Mouse (Mus musculus): ENCODE data around the gene Stox1. TPM values are rescaled to one million over a fixed set of nuclear protein-coding genes. Genes with fewer than 3 reads are reported as not detected.

Gene Stox1
- 2.3 TPM for polyA plus RNA-seq (2017; shearing (Covaris generic))

DNA sequence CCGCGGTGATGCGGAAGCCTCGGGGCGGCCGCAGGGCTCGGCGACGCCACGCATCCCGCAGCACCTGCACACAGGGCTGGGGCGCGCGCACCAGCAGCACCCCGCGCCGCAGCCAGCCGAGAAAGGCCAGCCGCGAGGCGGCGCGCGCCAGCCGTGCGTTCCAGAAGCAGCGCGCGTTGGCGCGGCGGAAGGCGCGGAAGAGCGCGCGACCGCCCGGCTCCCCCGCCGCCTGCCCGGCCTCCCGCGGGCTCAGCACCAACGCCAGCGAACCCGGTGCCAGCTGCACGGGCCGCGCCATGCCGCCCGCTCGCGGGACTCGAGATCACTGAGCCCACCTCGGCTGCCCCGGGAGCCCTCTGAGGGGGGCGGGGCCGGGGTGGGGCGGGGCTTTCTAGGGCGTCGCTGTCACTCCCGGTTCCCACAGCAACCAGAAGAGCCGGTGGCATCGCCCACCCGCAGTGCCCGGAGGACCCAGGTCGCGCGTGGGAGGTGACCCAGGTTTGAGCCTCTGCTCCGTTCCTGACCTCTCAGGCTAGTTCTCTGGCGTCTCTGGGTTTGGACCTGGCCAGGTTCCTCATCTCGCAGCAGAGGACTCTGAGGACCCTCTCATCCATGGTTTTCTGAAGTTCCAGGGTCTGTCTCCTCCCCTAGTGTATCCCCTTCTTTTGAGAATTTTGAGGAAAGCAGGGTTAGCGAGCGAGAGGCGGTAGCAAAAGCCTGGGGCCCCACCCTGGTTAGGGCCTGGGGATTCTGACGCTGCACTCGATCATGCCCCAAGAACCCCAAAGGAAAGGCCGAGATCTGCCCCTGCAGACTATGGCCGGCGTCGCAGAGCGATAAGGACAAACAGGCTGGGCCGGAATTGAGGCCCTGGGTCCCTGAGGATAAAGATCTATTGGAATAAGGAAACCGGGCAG, at the start of gene Stox1:
Stox1 (minus strand) TSS at position 358 of the 917 bp plus-strand sequence.

DNA sequence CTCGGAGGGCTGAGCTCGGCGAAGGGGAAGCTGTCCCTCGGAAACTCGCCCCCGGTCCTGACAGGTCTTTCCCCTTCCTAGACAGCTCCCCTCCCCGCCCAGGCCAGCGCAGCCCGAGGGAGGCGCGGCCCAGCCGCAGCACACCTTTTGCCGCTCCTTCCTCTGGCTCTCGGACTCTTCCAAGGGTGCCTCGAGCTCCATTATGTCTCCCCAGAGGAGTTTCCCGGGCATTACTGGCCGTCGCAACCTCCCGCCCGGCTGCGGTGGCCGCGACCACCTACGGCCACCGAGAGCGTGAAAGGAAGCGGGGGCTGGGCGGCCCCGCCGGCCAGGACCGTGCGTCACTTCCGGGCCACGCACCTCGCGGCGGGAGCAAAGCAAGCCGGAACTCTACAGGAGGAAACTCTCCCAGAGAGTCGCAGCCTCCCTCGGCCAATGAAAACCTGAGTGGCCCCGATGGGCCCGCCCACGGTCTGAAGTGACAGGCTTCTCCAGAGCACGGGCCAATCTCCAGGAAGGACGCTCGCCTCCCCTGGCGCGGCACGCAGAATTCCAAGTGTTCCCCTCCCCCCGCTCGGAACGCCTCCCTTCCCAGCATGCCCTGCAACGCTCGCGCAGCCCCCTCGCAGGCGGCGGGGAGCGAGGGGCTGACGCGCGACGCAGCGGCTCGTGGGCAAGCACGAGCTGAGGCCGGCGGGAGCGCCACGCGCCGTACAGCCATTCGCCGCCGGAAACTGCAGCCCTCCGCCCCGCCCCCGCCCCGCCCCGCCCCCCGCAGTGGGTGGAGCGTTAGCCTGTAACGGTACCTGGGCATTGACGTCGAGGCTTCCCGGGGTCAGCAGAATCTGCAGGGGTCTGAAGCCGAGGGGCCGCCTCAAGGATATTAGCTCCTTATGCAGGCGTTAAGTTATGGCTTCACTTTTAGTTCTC, 74.8 kb downstream of the Stox1 start, which contains the start of gene Ddx50:
Ddx50 (minus strand) TSS at position 338 of the 930 bp plus-strand sequence.

Other genes with a start within 250 kb of the Stox1 start
- 81.4 TPM for gene Vps26a, start 239.3 kb downstream of the Stox1 start, polyA plus RNA-seq (2017; shearing (Covaris generic))
- gene Srgn, start 198.7 kb downstream of the Stox1 start, polyA plus RNA-seq (2017; shearing (Covaris generic)): 1,158 TPM
- gene Kif1bp, start 147.7 kb downstream of the Stox1 start, polyA plus RNA-seq (2017; shearing (Covaris generic)): 4.2 TPM
- 55.4 TPM for gene Ddx21, start 123.8 kb downstream of the Stox1 start, polyA plus RNA-seq (2017; shearing (Covaris generic))
- gene Ddx50, start 74.9 kb downstream of the Stox1 start, polyA plus RNA-seq (2017; shearing (Covaris generic)): 155 TPM
- gene Ccar1, start 66.2 kb upstream of the Stox1 start, polyA plus RNA-seq (2017; shearing (Covaris generic)): 146 TPM
- 16.0 TPM for gene Tet1, start 182.9 kb upstream of the Stox1 start, polyA plus RNA-seq (2017; shearing (Covaris generic))
- 2.9 TPM for gene Slc25a16, start 194.5 kb upstream of the Stox1 start, polyA plus RNA-seq (2017; shearing (Covaris generic))
- 2.1 TPM for gene Dna2, start 220.9 kb upstream of the Stox1 start, polyA plus RNA-seq (2017; shearing (Covaris generic))